Mouse (Mus musculus) heart, embryonic 15.5 days (tissue): ENCODE measurements around the gene Uvrag. TPM values are rescaled to one million over a fixed set of nuclear protein-coding genes. Genes with fewer than 3 reads are reported as not detected.

Experiments used
- ATAC-seq: fragments of 200-750 bp; cut with Nextera tagmentation; replicated peaks from 2 replicates; pipeline ENCODE4 v1.8.0; 2017; ENCODE audit warnings: low read depth, moderate TSS enrichment; ENCODE audit not compliant: insufficient number of reproducible peaks, insufficient read depth, low FRiP score
- H3K27ac ChIP-seq: fragments of 300-500 bp; sonication (generic); 2 replicates; pipeline ENCODE4 v1.5.1; 2015; ENCODE audit warnings: mild to moderate bottlenecking, inconsistent platforms
- H3K27me3 ChIP-seq: fragments of 300-500 bp; sonication (generic); 2 replicates; pipeline ENCODE4 v1.6.1; 2015; ENCODE audit warnings: inconsistent platforms
- H3K36me3 ChIP-seq: fragments of 300-500 bp; sonication (generic); 2 replicates; pipeline ENCODE4 v1.6.1; 2015; ENCODE audit warnings: mild to moderate bottlenecking, inconsistent platforms
- H3K4me1 ChIP-seq: fragments of 300-500 bp; sonication (generic); replicated peaks from 2 replicates; pipeline ENCODE4 v1.6.1; 2015; ENCODE audit warnings: inconsistent platforms
- H3K4me2 ChIP-seq: fragments of 300-500 bp; sonication (generic); 2 replicates; pipeline ENCODE4 v1.6.1; 2015; ENCODE audit warnings: inconsistent platforms, mild to moderate bottlenecking, moderate library complexity
- H3K4me3 ChIP-seq: fragments of 300-500 bp; sonication (generic); 2 replicates; pipeline ENCODE4 v1.5.1; 2015; ENCODE audit warnings: mild to moderate bottlenecking, inconsistent platforms
- H3K9ac ChIP-seq: fragments of 300-500 bp; sonication (generic); 2 replicates; pipeline ENCODE4 v1.6.1; 2015; ENCODE audit warnings: mild to moderate bottlenecking, inconsistent platforms
- H3K9me3 ChIP-seq: fragments of 300-500 bp; sonication (generic); replicated peaks from 2 replicates; pipeline ENCODE4 v1.6.1; 2016; ENCODE audit warnings: inconsistent platforms
- WGBS: fragments of 180-500 bp; shearing (Covaris S2); methylation state at CpG from one replicate; pipeline ENCODE4 v1.1.7; 2015; ENCODE audit warnings: mixed read lengths; 5-methylcytosine and 5-hydroxymethylcytosine counted together
- polyA plus RNA-seq: library from polyadenylated mRNA; unstranded; fragments of >200 nt; fragmentation: Nextera tagmentation; extraction: Ambion mirVana; gene quantifications from 2 replicates; pipeline ENCODE4 v1.2.1, GENCODE M21; 2015

Gene Uvrag
- polyA plus RNA-seq = 15.3 and 16.0 TPM in 2 replicates

DNA sequence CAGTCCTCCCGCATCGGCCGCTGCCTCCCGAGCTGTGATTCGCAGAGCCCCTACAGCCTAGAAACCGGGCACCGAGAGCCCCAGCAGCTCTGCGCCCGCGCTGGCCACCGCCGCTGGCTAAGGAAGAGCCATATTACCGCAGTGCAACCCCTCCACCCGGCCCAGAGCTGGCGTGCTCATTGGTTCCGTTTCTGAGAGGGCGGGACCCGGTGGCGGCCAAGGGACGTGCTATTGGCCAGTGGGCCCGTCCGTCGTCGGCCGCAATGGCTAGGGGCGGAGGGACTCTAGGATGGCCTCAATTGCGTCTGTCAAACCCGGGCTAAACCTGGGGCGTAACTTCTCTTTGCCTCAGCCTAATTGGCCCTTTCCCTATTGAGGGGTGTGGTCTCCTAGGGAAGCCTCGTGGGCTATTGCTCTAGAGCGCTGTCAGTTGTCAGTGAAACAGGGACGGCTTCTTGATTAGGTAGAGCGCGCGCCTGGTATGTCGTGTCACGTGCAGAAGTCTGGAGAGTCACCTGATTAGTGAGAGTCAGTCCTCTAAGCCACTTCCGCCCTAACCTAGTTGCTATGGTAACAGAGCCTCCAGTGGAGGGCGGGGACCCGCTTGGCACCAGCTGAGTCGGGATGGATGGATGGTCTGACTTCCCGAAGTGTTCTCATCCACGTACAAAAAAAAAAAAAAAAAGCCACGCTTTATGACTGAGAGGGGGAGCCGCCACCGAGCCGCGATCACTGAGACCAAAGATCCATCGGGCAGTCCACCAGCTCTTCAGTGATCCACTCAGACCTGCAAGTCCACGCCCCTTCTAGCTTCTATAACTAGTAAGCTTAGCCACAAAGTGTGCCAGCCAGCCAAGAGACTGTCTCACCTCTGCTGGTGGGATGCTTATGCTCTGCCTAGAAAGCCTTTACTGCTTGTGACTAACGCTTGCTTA lies at the start of gene Uvrag:
Uvrag (minus strand) TSS at position 158 of the 935 bp plus-strand sequence.
- peak within 1 kb of the TSS; percentile 96 for H3K27ac ChIP-seq
- H3K4me1 ChIP-seq = peaks cover 25% of the 10 kb centered on the region
- H3K4me2 ChIP-seq = peak within 1 kb of the TSS; percentile 88
- H3K9ac ChIP-seq = peak within 1 kb of the TSS; percentile 96
- under 1% methylated on average over 51 of the region's 51 CpGs for WGBS
- H3K27me3 ChIP-seq = no peaks in the 10 kb centered on the region
- H3K36me3 ChIP-seq = no peaks in the 10 kb centered on the region
- no peaks in the 10 kb centered on the region for H3K9me3 ChIP-seq
- peak within 1 kb of the TSS; percentile 100 for H3K4me3 ChIP-seq
- peak; percentile 96 for ATAC-seq

GRCm38 (mm10) chr7:99189885-99190284 lies 48.9 kb upstream of the Uvrag start:
- H3K9ac ChIP-seq = no peak overlapping the region
- no peak for ATAC-seq
- no peaks in the 10 kb centered on the region for H3K27me3 ChIP-seq
- H3K4me3 ChIP-seq = no peak overlapping the region
- no peak overlapping the region for H3K27ac ChIP-seq
- H3K36me3 ChIP-seq = no peaks in the 10 kb centered on the region
- no peaks in the 10 kb centered on the region for H3K4me1 ChIP-seq
- 77% methylated on average over 5 of the region's 5 CpGs for WGBS
- no peak overlapping the region for H3K4me2 ChIP-seq
- no peaks in the 10 kb centered on the region for H3K9me3 ChIP-seq

DNA sequence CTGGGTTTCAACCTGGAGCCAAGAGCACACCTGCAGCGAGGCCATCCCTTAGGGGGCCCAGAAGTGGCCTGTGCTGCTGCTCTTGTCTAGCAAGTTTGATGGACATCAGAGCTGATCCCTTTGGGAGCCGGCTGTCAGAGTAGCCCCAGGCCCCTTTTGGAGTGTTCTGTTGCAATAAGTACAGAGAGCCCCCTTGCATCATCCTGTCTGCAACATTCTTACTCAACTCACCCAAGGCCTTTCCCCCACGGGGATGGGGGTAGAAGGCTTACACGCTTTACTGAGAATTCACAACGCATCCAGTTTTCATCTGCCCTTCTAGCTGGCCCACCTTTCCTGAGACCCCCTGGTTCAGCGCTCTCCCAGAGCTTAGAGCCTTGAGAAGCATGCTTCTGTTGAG lies 47.7 kb upstream of the Uvrag start:
- no peak for ATAC-seq
- Histone ChIP-seq H3K27me3 (peaks cover 7% of the 10 kb centered on the region), H3K4me1 (no peaks in the 10 kb centered on the region), H3K27ac (no peak overlapping the region), H3K4me3 (no peak overlapping the region), H3K9me3 (no peaks in the 10 kb centered on the region), H3K4me2 (no peak overlapping the region), H3K9ac (no peak overlapping the region), H3K36me3 (no peaks in the 10 kb centered on the region)
- whole genome bisulfite sequencing = 76% methylated on average over 6 of the region's 6 CpGs

DNA sequence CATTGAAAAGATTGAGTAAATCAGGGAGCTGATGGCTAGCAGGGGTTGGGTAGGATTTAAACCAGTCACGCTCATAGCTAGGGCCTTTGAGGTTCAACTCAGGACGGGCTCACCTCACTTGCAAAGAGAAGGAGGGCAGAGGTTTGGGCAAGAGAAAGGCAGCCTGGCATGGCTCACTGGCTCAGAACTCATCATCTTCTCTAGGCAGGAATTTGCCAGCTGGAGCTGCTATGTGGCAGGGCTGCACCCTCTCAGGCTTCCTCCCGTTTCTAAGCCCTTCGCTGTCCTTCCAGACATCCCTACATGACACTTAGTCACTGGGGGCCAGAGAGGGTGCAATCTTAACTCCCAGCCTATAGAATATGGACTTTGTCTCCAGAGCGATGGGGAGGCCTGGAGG lies 46.5 kb upstream of the Uvrag start:
- WGBS = 75% methylated on average over 5 of the region's 5 CpGs
- Histone ChIP-seq H3K4me3 (no peak overlapping the region), H3K9ac (no peak overlapping the region), H3K36me3 (no peaks in the 10 kb centered on the region), H3K4me1 (no peaks in the 10 kb centered on the region; the same call in 1 of the 2 replicates), H3K27ac (no peak overlapping the region), H3K4me2 (no peak overlapping the region), H3K9me3 (no peaks in the 10 kb centered on the region), H3K27me3 (peaks cover 7% of the 10 kb centered on the region)
- ATAC-seq = no peak

- Histone ChIP-seq H3K36me3 (no peaks in the 10 kb centered on the region), H3K27me3 (peaks cover 10% of the 10 kb centered on the region), H3K4me2 (no peak overlapping the region), H3K9ac (no peak overlapping the region), H3K27ac (no peak overlapping the region), H3K4me1 (peaks cover 8% of the 10 kb centered on the region), H3K4me3 (no peak overlapping the region), H3K9me3 (no peaks in the 10 kb centered on the region)
- ATAC-seq = no peak
- WGBS = 88% methylated on average over 3 of the region's 3 CpGs
These were observed 44.5 kb upstream of the Uvrag start for GRCm38 (mm10) chr7:99185405-99185804.

DNA sequence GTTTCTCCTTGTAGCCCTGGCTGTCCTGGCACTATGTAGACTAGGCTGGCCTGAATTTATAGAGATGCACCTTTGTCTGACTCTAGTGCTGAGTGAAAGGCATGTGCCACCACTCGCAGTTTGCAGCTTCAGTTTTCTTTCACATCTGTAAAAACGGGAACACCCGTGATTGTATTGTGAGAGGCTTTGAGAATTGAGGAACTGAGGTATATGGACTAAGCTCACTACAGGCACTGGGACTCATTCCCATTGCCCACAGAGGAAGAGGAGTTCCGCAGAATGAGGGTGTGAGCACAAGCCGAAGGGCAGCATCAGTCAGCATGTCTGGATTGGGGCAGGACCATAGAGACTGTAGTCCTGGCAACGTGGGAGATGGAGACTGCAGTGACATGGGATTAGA lies 42.8 kb upstream of the Uvrag start:
- no peak for ATAC-seq
- no peak overlapping the region for H3K4me3 ChIP-seq
- peaks cover 10% of the 10 kb centered on the region for H3K27me3 ChIP-seq
- peaks cover 8% of the 10 kb centered on the region for H3K4me1 ChIP-seq
- H3K27ac ChIP-seq = no peak overlapping the region
- 68% methylated on average over 6 of the region's 6 CpGs for WGBS
- H3K9me3 ChIP-seq = no peaks in the 10 kb centered on the region
- no peak overlapping the region for H3K4me2 ChIP-seq
- H3K36me3 ChIP-seq = no peaks in the 10 kb centered on the region
- H3K9ac ChIP-seq = no peak overlapping the region

DNA sequence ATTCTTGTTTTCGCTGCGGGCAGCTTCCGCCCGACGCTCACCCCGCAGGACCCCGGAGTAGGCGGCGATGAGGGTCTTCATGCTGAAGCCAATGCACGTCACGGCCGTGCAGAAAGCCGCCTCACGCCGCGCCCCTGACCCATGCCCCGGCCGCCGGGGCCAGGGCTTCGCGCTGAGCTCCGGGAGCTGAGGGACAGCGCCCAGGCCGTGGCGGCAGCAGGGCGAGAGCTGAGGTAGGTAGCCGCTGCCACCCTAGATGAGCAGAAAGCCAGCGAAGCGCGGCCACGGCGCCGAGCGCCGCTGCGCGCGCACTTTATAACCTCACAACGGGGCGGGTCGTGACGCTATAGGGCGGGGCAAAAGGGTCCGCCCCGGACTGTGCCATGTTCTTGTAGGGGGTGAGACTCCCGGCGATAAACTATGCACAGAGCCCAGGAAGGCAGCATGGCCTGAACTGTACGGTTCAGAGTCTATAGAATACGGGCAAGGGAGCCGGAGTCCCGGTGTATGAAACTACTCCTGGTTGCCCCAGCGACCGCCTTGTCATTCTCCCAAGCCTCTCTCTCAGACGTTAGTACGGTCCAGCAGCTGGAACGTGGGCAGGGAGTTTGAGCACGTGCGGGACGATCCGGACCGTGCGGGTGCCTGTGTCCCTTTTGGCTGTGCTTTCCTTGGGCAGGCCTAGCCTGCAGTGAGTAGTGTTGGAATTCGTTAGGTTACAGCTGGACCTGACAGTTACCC lies 41.7 kb upstream of the Uvrag start, which contains the start of gene Dgat2:
Dgat2 (minus strand) TSS at position 288 of the 741 bp plus-strand sequence.
- Histone ChIP-seq H3K36me3 (no peaks in the 10 kb centered on the region), H3K9ac (peak within 1 kb of the TSS; percentile 82), H3K27me3 (peaks cover 10% of the 10 kb centered on the region), H3K4me3 (peak within 1 kb of the TSS; percentile 72), H3K4me1 (peaks cover 8% of the 10 kb centered on the region), H3K4me2 (peak within 1 kb of the TSS; percentile 98), H3K27ac (peak within 1 kb of the TSS; percentile 73), H3K9me3 (no peaks in the 10 kb centered on the region)
- WGBS = under 1% methylated on average over 63 of the region's 63 CpGs
- peak; percentile 92 for ATAC-seq

- Histone ChIP-seq H3K9me3 (no peaks in the 10 kb centered on the region), H3K4me3 (peak overlapping the region; percentile 72), H3K4me1 (peaks cover 8% of the 10 kb centered on the region), H3K27me3 (peaks cover 10% of the 10 kb centered on the region), H3K4me2 (peak overlapping the region; percentile 98), H3K27ac (no peak overlapping the region; the same call in 1 of the 2 replicates), H3K36me3 (no peaks in the 10 kb centered on the region), H3K9ac (peak overlapping the region; percentile 82)
- ATAC-seq = no peak
- WGBS = 26% methylated on average over 14 of the region's 14 CpGs
These were observed 40.9 kb upstream of the Uvrag start for GRCm38 (mm10) chr7:99181619-99182431.

GRCm38 (mm10) chr7:99180162-99180561 lies 39.2 kb upstream of the Uvrag start:
- Histone ChIP-seq H3K4me3 (no peak overlapping the region), H3K9ac (no peak overlapping the region), H3K36me3 (no peaks in the 10 kb centered on the region), H3K9me3 (no peaks in the 10 kb centered on the region), H3K4me1 (peaks cover 8% of the 10 kb centered on the region), H3K27ac (no peak overlapping the region), H3K4me2 (no peak overlapping the region), H3K27me3 (peaks cover 10% of the 10 kb centered on the region)
- ATAC-seq = no peak
- 96% methylated on average over 1 of the region's 1 CpGs for WGBS

- peaks cover 10% of the 10 kb centered on the region for H3K27me3 ChIP-seq
- no peaks in the 10 kb centered on the region for H3K36me3 ChIP-seq
- ATAC-seq = no peak
- no peak overlapping the region for H3K9ac ChIP-seq
- no peaks in the 10 kb centered on the region for H3K9me3 ChIP-seq
- H3K27ac ChIP-seq = no peak overlapping the region
- H3K4me2 ChIP-seq = no peak overlapping the region
- no peak overlapping the region for H3K4me3 ChIP-seq
- 87% methylated on average over 9 of the region's 9 CpGs for WGBS
- H3K4me1 ChIP-seq = peaks cover 8% of the 10 kb centered on the region
These were observed 38.3 kb upstream of the Uvrag start for GRCm38 (mm10) chr7:99179271-99179670.

GRCm38 (mm10) chr7:99177386-99177785 lies 36.4 kb upstream of the Uvrag start:
- Histone ChIP-seq H3K4me1 (peaks cover 14% of the 10 kb centered on the region), H3K4me3 (no peak overlapping the region), H3K4me2 (no peak overlapping the region), H3K36me3 (no peaks in the 10 kb centered on the region), H3K27me3 (peaks cover 4% of the 10 kb centered on the region; the same call in 1 of the 2 replicates), H3K9me3 (no peaks in the 10 kb centered on the region), H3K9ac (no peak overlapping the region), H3K27ac (no peak overlapping the region)
- no peak for ATAC-seq
- 90% methylated on average over 5 of the region's 5 CpGs for WGBS
